Mouse (Mus musculus): ENCODE data around the gene Olfr653. TPM values are rescaled to one million over a fixed set of nuclear protein-coding genes. Genes with fewer than 3 reads are reported as not detected.

The Olfr653 gene
- polyA plus RNA-seq (2015; fragmentation: Nextera tagmentation; extraction: Ambion mirVana) = not detected in 2 replicates

DNA sequence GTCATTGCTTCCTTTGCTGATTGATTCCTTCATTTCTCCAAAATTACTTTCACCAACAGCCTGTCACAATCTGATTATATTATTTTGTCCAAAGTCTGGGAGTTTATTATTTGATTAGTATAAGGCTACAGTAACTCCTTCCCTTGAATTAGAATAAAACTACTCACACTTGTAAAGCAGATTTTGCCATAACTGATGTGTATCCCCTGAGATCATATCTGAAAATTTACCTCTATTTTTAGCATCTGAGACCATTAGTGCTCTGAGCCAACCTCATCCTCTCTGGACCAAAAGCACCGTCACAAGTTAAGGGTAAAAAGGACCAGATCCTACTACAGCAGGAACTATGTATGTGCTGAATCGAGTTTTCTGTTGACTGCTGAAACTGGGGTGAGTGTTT lies at the start of gene Olfr653:
Olfr653 (plus strand) TSS at position 301 of the 400 bp plus-strand sequence.
- WGBS = 52% methylated on average over 2 of the region's 2 CpGs
- H3K36me3 ChIP-seq = no peaks in the 10 kb centered on the region
- no peak within 1 kb of the TSS for H3K9ac ChIP-seq
- no peaks in the 10 kb centered on the region for H3K9me3 ChIP-seq
- H3K27me3 ChIP-seq (replicated peaks) = no peaks in the 10 kb centered on the region
- H3K4me1 ChIP-seq = no peaks in the 10 kb centered on the region
- no peak within 1 kb of the TSS for H3K4me3 ChIP-seq (replicated peaks)
- no peak for ATAC-seq (ENCODE audit: insufficient read depth, low FRiP score, low read depth)
- H3K4me2 ChIP-seq = no peak within 1 kb of the TSS
- no peak within 1 kb of the TSS for H3K27ac ChIP-seq

DNA sequence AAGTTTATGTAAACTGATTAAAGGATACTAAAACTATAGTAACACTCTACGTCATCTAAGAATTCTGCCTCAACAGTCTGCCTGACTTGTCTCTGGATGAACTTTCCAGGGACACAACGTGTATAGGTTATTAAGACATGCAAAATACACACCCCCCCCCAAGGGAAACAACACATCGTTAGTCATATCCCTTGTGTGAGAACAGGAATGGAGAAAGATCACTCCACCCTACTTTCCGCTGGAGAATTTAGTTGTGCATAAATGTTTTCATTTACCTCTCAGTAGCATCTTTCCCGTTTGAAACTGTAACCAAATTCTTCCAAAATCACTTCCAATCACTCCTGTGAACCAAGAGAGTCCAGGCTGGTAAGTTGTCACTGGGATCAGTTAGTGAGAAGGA lies 27.3 kb upstream of the Olfr653 start, which contains the start of gene Olfr651:
Olfr651 (plus strand) TSS at position 301 of the 400 bp plus-strand sequence.
- no peaks in the 10 kb centered on the region for H3K9me3 ChIP-seq
- H3K4me2 ChIP-seq = no peak within 1 kb of the TSS
- no peak within 1 kb of the TSS for H3K4me3 ChIP-seq (replicated peaks)
- H3K27ac ChIP-seq = no peak within 1 kb of the TSS
- no peaks in the 10 kb centered on the region for H3K27me3 ChIP-seq (replicated peaks)
- no peak within 1 kb of the TSS for H3K9ac ChIP-seq
- H3K36me3 ChIP-seq = no peaks in the 10 kb centered on the region
- no peak for ATAC-seq (ENCODE audit: insufficient read depth, low FRiP score, low read depth)
- WGBS = 80% methylated on average over 5 of the region's 5 CpGs
- no peaks in the 10 kb centered on the region for H3K4me1 ChIP-seq

DNA sequence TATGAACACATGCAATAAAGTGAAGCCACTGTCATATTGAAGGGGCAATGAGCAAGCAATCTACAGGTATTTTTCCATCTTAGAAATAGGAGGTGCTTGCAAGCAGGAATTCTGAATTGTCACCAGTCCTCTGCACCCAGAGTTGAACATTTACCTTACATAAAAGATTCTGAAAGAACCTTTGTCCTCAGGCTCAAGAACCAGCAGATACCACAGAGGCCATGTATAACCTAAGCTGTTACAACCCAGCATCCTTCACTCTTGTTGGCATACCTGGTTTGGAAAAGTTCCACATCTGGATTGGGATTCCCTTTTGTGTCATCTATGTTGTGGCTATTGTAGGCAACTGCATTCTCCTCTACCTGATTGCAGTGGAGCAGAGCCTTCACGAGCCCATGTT lies 24.4 kb upstream of the Olfr653 start:
- H3K4me1 ChIP-seq = no peaks in the 10 kb centered on the region
- no peaks in the 10 kb centered on the region for H3K9me3 ChIP-seq
- no peak overlapping the region for H3K4me2 ChIP-seq
- WGBS = 60% methylated on average over 1 of the region's 1 CpGs
- H3K27ac ChIP-seq = no peak overlapping the region
- no peak overlapping the region for H3K4me3 ChIP-seq (replicated peaks)
- H3K9ac ChIP-seq = no peak overlapping the region
- ATAC-seq (ENCODE audit: insufficient read depth, low FRiP score, low read depth) = no peak
- H3K36me3 ChIP-seq = no peaks in the 10 kb centered on the region
- no peaks in the 10 kb centered on the region for H3K27me3 ChIP-seq (replicated peaks)

DNA sequence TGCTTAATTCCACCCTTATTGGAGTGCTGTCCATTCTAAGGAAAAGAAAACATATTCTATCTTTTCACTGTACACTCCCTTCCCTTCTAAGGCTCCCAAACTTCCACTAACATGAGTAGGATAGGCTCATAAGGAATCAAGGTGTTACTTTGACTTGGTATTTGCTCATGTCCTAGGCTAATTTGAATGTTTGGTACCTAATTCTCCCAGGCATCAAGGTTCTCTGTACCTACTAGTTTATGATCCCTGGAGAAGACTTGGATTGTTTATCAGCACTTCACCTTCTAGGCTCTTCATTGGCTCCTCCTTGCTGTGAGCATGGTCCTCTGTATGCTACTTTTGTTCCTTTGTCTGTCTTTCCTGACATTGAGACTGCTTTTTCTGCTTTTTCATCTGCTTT lies 16.5 kb upstream of the Olfr653 start, which contains the start of gene Olfr652:
Olfr652 (plus strand) TSS at position 301 of the 400 bp plus-strand sequence.
- no peaks in the 10 kb centered on the region for H3K27me3 ChIP-seq (replicated peaks)
- no peaks in the 10 kb centered on the region for H3K36me3 ChIP-seq
- H3K27ac ChIP-seq = no peak within 1 kb of the TSS
- no peak within 1 kb of the TSS for H3K4me3 ChIP-seq (replicated peaks)
- no peak within 1 kb of the TSS for H3K4me2 ChIP-seq
- ATAC-seq (ENCODE audit: insufficient read depth, low FRiP score, low read depth) = no peak
- H3K9ac ChIP-seq = no peak within 1 kb of the TSS
- no peaks in the 10 kb centered on the region for H3K9me3 ChIP-seq
- no peaks in the 10 kb centered on the region for H3K4me1 ChIP-seq

DNA sequence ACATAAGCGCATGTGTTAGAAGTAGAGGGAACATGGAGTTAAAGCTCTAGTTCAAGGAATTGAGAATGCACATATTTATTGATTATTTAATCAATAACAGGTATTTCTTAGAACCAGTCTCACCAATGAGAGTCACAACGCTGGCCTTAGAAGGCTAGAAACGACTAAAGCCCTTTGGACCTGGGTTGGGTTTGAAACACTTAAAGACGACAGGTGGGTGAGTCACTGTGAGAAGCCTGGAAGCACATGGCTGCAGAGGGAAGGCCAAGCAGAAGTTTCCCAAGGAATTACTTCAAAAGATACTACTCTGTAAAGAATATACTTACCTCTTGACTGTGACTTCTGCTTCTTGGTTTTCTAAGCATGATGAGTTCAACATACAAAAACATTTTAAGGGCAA lies 3.7 kb downstream of the Olfr653 start:
- Histone ChIP-seq H3K27ac (no peak overlapping the region), H3K4me1 (no peaks in the 10 kb centered on the region), H3K4me3 (replicated peaks) (no peak overlapping the region), H3K36me3 (no peaks in the 10 kb centered on the region), H3K27me3 (replicated peaks) (no peaks in the 10 kb centered on the region), H3K4me2 (no peak overlapping the region), H3K9ac (no peak overlapping the region), H3K9me3 (no peaks in the 10 kb centered on the region)
- ATAC-seq (ENCODE audit: insufficient read depth, low FRiP score, low read depth) = no peak
- WGBS = 86% methylated on average over 4 of the region's 4 CpGs

DNA sequence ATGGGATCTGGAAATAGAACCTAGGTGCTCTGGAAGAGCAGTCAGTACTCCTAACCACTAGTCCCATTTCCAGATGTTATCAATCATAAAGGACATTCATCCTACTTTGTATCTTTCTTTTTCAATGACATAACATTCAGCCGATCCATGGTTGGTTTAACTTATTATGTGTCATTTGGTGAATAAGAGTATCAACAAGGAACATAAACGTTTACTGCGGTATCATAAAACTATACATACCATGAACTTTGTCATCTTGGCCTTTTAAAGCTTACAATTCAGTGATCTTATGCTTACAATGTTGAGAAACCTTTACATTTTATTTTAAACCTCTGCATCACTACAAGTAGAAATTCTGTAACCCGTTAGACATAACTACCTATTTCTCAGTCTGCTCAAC lies 4.3 kb downstream of the Olfr653 start:
- Histone ChIP-seq H3K27ac (no peak overlapping the region), H3K4me2 (no peak overlapping the region), H3K4me1 (no peaks in the 10 kb centered on the region), H3K4me3 (replicated peaks) (no peak overlapping the region), H3K9me3 (no peaks in the 10 kb centered on the region), H3K36me3 (no peaks in the 10 kb centered on the region), H3K9ac (no peak overlapping the region), H3K27me3 (replicated peaks) (no peaks in the 10 kb centered on the region)
- no peak for ATAC-seq (ENCODE audit: insufficient read depth, low FRiP score, low read depth)
- WGBS = 79% methylated on average over 4 of the region's 4 CpGs

DNA sequence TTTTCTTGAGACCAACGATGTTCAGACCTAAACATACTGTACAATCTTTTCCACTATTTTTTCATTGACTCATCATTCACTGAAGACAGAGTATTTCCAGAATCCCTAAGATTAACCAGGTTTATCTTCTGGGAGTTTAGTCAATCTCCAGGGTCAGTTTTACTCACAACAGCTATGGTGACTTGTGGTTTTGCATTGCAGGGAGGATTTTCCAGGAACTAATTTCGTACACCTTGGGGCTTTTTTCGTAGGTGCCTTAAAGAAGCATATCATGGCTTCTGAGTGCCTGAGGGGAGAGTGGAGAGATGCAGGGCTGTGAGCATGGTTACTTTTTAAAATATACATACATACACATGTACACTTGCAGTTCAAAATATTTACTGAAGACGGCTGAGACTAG lies 9.6 kb downstream of the Olfr653 start, which contains the start of gene Olfr654:
Olfr654 (plus strand) TSS at position 301 of the 400 bp plus-strand sequence.
- H3K4me2 ChIP-seq = no peak within 1 kb of the TSS
- H3K4me1 ChIP-seq = no peaks in the 10 kb centered on the region
- no peak within 1 kb of the TSS for H3K27ac ChIP-seq
- H3K9me3 ChIP-seq = no peaks in the 10 kb centered on the region
- no peak within 1 kb of the TSS for H3K9ac ChIP-seq
- no peak within 1 kb of the TSS for H3K4me3 ChIP-seq (replicated peaks)
- no peaks in the 10 kb centered on the region for H3K36me3 ChIP-seq
- WGBS = 74% methylated on average over 4 of the region's 4 CpGs
- no peaks in the 10 kb centered on the region for H3K27me3 ChIP-seq (replicated peaks)
- no peak for ATAC-seq (ENCODE audit: insufficient read depth, low FRiP score, low read depth)

DNA sequence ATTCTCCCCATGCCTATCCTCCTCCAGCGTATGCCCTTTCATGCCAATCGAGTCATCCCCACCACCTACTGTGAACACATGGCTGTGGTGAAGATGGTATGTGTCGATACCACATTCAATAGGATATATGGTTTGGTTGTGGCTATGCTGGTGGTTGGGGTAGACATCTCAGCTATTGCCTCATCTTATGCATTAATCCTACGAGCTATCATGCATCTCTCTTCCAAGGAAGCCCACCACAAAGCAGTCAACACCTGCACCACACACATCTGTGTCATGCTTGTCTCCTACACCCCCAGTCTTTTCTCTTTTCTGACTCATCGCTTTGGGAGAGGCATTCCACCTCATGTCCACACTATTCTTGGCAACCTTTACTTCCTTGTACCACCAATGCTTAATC lies 11.2 kb downstream of the Olfr653 start:
- no peak overlapping the region for H3K4me2 ChIP-seq
- 82% methylated on average over 5 of the region's 5 CpGs for WGBS

DNA sequence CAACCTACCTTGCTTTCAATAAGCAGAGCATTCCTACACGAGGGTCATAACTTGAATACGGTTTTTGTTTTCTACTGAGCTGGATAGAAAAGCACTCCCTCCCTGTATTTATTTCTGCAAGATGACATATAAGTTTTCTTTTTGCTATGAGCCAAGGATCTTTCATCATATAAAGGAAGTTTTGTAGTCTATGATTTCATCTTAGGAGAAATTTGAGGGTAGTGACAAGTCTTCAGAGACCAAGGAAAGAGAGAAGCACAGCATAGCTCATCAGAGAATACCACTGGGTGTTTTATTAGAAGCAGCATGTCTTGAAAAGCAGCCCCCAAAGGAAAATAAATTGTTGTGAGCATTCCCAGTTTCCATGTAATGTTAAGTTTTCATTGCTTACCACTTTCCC lies 24.6 kb downstream of the Olfr653 start, which contains the start of gene Olfr655:
Olfr655 (minus strand) TSS at position 101 of the 400 bp plus-strand sequence.
- H3K27me3 ChIP-seq (replicated peaks) = no peaks in the 10 kb centered on the region
- no peak within 1 kb of the TSS for H3K27ac ChIP-seq
- no peak within 1 kb of the TSS for H3K9ac ChIP-seq
- H3K4me2 ChIP-seq = no peak within 1 kb of the TSS
- H3K4me1 ChIP-seq = no peaks in the 10 kb centered on the region
- 86% methylated on average over 2 of the region's 2 CpGs for WGBS
- H3K4me3 ChIP-seq (replicated peaks) = no peak within 1 kb of the TSS
- no peak for ATAC-seq (ENCODE audit: insufficient read depth, low FRiP score, low read depth)
- H3K36me3 ChIP-seq = no peaks in the 10 kb centered on the region
- no peaks in the 10 kb centered on the region for H3K9me3 ChIP-seq

More for the DNA sequence above, 11.2 kb downstream of the Olfr653 start:
- Histone ChIP-seq H3K4me3 (replicated peaks) (no peak overlapping the region), H3K36me3 (no peaks in the 10 kb centered on the region), H3K27me3 (replicated peaks) (no peaks in the 10 kb centered on the region), H3K4me1 (no peaks in the 10 kb centered on the region), H3K9me3 (no peaks in the 10 kb centered on the region), H3K9ac (no peak overlapping the region), H3K27ac (no peak overlapping the region)
- ATAC-seq (ENCODE audit: insufficient read depth, low FRiP score, low read depth) = no peak

DNA sequence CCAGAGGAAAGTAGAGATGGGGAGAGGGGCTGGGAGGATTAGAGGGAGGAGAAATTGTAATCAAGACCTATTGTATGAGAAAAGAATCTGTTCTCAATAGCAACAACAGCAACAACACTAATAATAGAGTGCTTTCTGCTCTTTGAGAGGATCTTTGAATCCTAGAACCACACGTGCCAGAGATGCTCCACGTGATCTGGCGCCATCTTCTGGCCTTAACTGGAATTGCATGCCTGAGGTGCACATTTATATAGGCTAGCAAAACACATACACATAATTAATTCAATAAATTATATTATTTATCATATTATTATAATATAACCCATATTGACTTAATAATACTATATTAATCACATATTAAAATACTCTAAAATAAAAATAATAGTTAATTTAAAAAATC lies 26.1 kb downstream of the Olfr653 start:
- H3K36me3 ChIP-seq = no peaks in the 10 kb centered on the region
- no peak overlapping the region for H3K9ac ChIP-seq
- 3% methylated on average over 3 of the region's 3 CpGs for WGBS
- no peak overlapping the region for H3K4me3 ChIP-seq (replicated peaks)
- no peak overlapping the region for H3K27ac ChIP-seq
- no peaks in the 10 kb centered on the region for H3K27me3 ChIP-seq (replicated peaks)
- no peak overlapping the region for H3K4me2 ChIP-seq
- H3K4me1 ChIP-seq = no peaks in the 10 kb centered on the region
- no peak for ATAC-seq (ENCODE audit: insufficient read depth, low FRiP score, low read depth)
- H3K9me3 ChIP-seq = no peaks in the 10 kb centered on the region

DNA sequence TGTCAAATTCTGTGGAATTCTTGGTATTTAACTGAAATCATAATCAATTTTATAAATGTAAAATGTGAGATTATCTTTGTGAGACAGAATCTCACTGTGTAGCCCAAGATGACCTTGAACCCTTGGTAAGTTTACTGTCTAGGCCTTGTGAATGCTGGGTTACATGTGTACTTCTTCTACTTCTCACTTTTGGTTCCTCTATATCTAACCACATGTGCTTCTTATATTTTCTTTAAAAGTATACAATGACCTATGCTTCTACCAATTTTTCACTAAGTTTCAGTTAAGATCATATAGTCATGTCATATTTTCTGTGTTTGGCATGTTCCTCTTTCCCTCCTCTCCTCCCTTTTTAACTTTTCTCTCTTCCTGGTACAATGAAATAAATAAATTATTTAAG lies 27.6 kb downstream of the Olfr653 start:
- Histone ChIP-seq H3K9ac (no peak overlapping the region), H3K4me3 (replicated peaks) (no peak overlapping the region), H3K4me1 (no peaks in the 10 kb centered on the region), H3K4me2 (no peak overlapping the region), H3K9me3 (no peaks in the 10 kb centered on the region), H3K27ac (no peak overlapping the region), H3K27me3 (replicated peaks) (no peaks in the 10 kb centered on the region), H3K36me3 (no peaks in the 10 kb centered on the region)
- no peak for ATAC-seq (ENCODE audit: insufficient read depth, low FRiP score, low read depth)

DNA sequence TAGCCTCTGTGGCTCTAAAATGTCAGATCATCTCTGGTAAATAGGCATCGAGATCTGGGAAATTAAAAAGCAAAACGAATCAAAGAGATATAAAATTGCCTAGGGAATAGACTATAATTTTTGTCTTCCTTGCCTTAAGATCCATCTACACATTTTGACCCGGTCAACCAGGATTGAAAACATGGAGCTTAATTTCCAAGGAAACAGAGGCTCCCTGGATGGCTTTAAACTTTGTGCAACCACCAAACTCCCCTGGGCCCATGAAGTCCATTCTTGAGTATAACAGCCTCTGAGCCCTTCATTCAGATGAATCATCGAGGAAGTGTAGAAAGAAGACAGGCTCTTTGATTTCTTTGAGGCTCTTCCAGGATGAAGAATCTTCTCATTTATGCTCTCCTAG lies 36.5 kb downstream of the Olfr653 start, which contains the start of gene Olfr656:
Olfr656 (plus strand) TSS at position 301 of the 400 bp plus-strand sequence.
- 79% methylated on average over 4 of the region's 4 CpGs for WGBS
- Histone ChIP-seq H3K9ac (no peak within 1 kb of the TSS), H3K4me3 (replicated peaks) (no peak within 1 kb of the TSS), H3K4me1 (no peaks in the 10 kb centered on the region), H3K9me3 (no peaks in the 10 kb centered on the region), H3K27ac (no peak within 1 kb of the TSS), H3K27me3 (replicated peaks) (no peaks in the 10 kb centered on the region), H3K4me2 (no peak within 1 kb of the TSS), H3K36me3 (no peaks in the 10 kb centered on the region)
- no peak for ATAC-seq (ENCODE audit: insufficient read depth, low FRiP score, low read depth)

DNA sequence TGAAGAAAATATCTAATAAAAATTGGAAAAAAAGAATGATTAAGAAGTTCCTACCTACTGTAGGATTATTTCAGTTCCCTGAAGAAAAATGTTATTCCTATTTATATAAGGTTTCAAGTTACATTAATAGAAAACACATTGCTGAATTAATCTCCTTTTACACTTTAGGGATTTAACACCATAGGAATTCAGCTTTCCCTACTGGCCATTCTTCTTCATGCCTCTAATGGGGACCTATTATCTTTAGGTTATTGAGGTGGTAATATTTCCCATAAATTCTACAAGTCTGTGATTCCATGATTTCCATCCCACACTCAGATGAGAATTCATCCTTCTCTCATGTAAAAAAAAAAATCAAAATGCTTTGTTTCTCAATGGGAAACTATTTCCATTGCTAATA lies 47.4 kb downstream of the Olfr653 start, which contains the start of gene Olfr657:
Olfr657 (plus strand) TSS at position 301 of the 400 bp plus-strand sequence.
- Histone ChIP-seq H3K4me1 (no peaks in the 10 kb centered on the region), H3K36me3 (no peaks in the 10 kb centered on the region), H3K9ac (no peak within 1 kb of the TSS), H3K4me3 (replicated peaks) (no peak within 1 kb of the TSS), H3K27ac (no peak within 1 kb of the TSS), H3K4me2 (no peak within 1 kb of the TSS), H3K9me3 (no peaks in the 10 kb centered on the region), H3K27me3 (replicated peaks) (no peaks in the 10 kb centered on the region)
- ATAC-seq (ENCODE audit: insufficient read depth, low FRiP score, low read depth) = no peak
